Mouse (Mus musculus): ENCODE measurements at regions not wholly inside any gene's neighbourhood (a gene's known extent, or its start where the extent isn't known, plus 50 kb on each side); places are given as distances from the start of the nearest gene placed in this dataset.

DNA sequence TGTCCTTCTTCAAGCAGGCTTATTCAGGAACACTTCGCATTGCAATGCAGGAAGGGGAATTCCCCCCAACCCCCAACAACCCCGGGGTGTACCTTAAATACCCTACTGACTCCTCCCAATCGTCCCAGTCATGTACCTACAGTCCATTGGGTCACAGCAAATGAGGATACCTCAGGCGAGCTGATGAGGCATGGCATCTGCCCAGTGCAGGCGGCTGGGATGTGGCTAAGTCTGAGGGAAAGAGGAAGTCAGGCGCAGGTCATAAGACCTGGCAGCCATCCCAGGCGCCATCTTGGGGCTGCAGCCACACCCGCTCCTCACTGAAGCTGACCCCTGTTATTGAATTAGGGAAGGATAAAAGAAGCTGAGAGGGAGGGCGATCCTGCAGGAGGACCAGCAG, 368.1 kb downstream of the 1700017N19Rik start:
- TF ChIP-seq POLR2A (IDR thresholded peaks at IDR 0.05; ENCODE audit: low read depth, low read length), result no peak
- TF ChIP-seq EP300 (IDR thresholded peaks at IDR 0.05; ENCODE audit: low read length), result no peak
- no peak for TF ChIP-seq MEF2A (IDR thresholded peaks at IDR 0.05; ENCODE audit: borderline replicate concordance, low read depth, low read length)
- TF ChIP-seq CTCF (conservative IDR thresholded peaks at IDR 0.05 in 1 of 2, IDR thresholded peaks at IDR 0.05 in 1 of 2; ENCODE audit: low read depth in 2 of 2, low read length in 2 of 2), result no peak
- TF ChIP-seq ZC3H11A (IDR thresholded peaks at IDR 0.05; ENCODE audit: low read depth, low read length), result no peak
- no peak for TF ChIP-seq USF1 (IDR thresholded peaks at IDR 0.05; ENCODE audit: low read depth, low read length)
- no peak for TF ChIP-seq BHLHE40 (IDR thresholded peaks at IDR 0.05; ENCODE audit: low read depth, low read length)

Measured in CH12.LX (cell line).